Mouse (Mus musculus) cerebellum, postnatal 36 days (tissue): ENCODE measurements around the gene Tle2.

Source experiments
- DNase-seq, 2 experiments: peaks; one replicate each; pipeline ENCODE4 v3.0.0; 2021 to 2022; ENCODE audit warnings: mixed read lengths in 2 of 2

Tle2 gene

DNA sequence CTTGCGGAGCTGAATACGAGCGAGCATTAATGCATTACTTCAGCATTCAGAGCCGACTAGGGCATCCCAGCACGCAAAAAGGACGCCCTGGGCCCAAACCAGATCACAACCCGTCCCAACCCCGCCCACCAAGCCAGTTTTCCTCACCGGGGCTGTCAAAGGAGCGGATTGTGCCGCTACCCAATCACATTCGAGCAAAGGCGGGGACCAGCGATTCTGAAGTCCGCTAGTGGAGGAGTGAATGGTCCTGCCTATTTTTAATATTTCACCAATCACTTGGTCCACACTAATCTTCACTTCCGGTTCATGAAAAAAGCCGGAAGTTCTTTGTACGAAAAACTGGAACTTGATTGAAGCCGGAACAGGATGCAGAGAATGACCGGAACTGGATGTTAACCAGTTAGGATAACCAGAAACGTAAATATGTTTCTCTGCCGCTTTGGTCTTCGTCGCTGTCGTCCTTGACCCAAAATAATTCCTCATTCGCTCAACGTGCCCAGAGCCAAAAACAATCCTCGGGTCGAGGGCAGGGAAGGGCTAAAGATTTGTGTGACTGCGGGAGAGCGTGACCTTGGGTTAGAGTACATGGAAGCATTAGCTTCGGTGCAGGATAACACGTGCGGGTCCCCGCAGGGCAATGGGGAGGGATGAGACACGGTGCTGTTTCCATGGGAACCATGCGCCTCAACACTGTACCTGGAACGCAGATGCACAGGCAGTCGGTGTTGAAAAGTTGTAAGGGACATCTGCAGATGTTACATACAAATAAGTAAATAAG lies 31.8 kb downstream of the Tle2 start, which contains the start of gene BC025920:
Gene BC025920, plus strand, starts transcription at position 297 of the 778 bp plus-strand sequence.
- peak; percentile 92 to 93 for DNase-seq

DNA sequence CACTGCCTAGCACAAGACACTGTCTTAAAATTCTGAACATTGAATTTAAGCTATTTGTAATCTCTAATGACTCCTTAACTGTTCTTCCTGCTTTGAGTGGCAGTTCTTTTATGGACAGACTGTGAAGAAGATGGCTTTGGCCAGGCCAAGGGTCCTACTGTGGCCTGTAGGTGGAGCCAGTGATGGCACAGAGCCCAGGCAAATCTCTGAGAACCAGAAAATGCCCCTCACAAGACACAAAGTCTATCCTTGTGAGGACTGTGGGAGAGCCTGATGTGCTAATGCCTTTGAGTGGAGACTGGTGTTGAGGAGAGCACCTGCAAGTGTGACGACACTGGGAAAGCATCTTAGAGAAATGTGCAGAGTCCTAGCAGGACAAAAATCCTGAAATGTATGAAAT lies 33.9 kb downstream of the Tle2 start:
- no peak for DNase-seq

DNA sequence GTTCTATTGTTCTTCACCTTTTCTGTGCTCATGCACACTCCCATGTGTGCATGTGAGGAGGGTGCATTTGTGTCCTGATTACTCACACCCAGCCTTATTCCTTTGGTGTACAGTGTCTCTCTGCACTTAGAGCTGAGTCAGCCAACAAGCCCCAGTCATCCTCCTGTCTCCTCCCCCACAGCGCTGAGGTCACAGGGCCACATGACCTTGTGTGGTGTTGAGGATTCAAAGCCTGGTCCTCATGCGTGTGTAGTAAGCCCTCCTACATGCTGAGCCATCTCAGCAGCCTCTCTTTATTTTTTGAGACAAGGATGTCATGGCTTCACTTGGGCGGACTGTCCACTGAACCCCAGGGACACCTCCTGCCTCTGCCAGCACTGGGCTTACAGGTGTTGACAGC lies 38.4 kb downstream of the Tle2 start:
- no peak for DNase-seq

DNA sequence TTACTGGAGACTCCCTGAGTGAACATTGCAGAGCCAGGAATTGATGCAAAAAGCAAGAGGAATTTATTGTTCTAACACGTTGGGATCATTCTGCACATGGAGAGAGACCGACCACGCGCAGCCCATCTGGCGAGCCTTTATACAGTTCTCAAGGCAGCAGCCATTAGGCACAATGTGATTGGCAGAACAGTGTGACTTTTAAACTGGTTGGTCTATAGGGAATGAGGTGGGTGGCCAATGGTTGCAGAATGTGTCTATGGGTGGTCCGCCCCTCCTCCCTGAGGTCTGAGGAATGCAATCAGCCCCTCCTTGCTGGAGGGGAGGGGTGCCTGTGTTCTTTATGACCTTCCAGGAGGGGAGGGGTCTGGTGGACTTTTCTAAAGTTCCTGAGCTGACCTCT lies 41.1 kb downstream of the Tle2 start:
- no peak for DNase-seq

DNA sequence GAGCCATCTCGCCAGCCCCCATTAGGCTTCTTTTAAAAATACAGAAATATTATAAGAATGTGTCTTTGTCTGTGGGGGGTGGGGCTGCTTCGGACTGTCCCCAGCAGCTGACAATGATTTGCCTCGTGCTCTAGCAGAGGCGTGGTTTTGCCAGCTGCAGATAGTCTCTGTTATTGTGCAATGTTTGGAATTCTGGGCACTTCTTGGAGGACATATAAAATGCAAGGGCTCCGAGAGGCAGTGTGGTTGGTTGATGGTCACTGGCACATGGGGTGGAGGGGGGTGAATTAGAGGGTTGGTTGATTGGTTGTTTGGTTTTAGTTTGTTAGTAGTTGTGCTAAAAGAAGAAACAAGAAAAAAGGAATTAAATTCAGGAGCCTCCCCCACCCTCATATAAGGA lies 45.6 kb downstream of the Tle2 start:
- DNase-seq = no peak

DNA sequence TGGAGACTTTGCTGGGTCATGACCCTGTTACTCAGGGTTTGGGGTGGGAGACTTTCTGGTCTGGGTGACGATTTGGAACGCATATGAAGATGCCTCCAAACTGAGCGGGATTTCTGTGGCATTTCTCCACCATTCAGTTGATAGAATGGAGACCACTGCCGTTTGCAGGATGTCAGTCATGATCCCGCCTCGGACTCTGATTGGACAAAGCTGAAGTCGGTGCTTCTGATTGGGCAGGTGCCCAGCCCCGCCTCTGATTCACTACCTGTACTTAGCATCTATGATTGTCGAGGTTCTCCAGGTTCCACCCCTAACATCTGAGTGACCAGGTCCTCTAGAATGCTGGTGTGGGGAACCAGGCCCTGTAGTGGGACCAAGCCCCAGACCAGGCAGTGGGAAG lies 46.4 kb downstream of the Tle2 start:
- DNase-seq = no peak

DNA sequence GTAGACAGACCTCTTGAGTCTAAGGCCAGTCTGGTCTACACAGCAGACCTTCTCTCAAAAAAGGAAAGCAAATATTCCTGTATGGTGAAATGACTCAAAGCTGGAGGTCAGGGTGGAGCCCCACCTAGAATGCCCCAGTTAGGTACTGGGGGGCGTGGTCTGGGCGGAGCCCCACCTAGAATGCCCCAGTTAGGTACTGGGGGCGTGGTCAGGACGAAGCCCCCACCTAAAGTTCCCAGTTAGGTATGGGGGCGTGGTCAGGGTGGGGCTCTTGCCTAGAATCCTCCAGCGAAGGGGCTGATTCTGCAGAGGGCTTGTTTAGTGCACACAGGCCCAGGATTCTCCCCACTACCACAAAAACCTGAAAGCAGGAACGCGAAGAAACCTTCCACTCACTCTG lies 49.1 kb downstream of the Tle2 start:
- no peak for DNase-seq

DNA sequence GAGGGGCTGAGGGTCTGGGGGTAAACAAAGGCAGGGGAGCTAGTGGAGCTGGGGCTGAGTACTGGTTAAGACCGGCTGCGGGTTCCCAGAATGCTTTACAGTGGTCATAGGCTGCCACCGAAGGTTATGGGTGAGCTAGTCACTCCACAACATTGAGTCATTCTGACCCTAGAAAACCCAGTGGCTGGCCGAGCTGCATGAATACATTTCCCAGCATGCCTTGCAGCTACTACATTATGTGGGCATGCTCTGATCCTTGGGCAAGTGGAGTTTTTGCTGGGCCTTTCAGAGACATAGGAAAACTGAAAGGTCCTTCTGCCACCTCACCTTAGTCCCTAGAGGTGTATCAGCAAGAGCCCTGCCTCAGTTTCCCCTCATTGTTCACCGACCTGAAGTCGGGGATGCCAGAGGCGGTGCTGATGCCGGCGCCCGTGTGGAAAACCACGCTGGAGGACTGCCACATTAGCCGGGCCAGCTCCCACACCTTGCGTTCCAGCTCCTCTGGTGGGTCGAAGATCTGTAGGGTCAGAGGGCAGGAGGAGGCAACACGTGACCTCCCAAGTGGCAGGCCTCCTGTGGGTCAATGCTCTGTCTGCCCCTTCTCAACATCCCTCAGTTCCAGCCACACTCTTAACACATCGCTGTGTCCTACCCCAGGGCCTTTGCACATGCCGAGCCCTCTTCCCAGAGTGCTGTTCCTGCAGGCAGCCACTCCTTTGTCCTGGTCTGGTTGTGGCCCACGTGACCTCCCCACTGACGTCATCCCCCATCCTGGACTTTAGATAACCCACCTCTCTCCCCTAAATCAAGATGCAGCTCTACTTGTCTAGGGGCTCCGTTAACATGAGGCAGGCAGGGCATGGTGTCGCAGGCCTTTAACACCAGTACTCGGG lies 52.0 kb downstream of the Tle2 start:
- no peak for DNase-seq

DNA sequence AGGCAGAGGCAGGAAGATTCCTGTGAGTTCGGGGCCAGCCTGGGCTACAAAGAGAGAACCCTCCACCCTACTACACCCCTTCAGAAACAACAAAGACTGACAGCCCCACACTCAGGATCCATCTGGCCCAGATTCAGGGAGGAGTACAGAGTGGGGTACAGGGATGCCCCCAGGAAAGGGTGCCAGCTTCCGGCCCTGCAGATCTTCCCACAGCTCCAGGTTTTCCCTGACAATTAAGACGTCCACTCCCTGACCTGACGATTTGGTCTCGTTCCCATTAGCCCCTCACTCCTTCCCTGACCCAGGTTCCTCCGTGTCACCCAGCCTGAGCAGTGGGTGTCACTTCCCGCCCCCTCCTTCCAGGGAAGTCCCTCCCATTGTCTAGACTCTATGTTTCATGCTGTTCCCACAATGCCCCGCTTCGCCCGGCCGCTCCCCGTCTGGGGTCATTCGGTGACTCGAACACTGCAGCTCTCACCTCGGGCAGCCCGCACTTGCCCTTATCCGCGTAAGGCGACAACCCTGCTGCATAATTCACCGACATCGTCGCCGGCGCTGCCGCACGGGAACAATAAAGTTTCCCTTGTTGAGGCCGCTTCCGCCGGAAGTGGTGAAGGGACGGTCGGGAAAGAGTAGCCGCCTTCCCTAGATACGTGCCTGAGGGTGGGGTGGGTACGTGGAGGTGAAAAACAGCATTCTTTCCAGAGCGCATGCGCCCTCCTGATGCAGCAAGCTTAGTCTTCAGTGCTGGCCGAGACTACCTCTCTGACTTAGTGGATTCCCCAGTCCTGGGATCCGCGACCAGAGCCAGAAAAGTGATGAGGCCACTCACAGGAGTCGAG lies 52.9 kb downstream of the Tle2 start, which contains the start of gene Sirt6:
Gene Sirt6, minus strand, starts transcription at position 804 of the 842 bp plus-strand sequence.
- peak; percentile 93 to 94 for DNase-seq

DNA sequence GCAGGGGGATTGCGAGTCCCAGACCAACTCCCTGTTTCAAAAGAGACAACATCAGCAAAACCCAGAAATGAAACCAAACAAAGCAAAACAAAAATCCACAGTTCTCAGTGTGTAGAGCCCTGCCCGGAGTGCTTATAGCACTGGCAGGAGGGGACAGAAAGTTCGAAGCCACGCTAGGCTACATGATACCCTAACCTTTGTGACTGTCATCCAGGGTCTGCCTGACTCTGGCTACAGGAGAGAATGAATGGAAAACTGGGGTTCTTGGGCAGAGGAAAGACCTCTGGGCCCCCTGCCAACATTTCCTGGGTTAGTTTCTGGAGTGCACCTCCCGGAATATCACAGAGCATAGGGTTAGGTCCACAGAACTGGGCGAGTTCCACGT lies 53.5 kb downstream of the Tle2 start:
- DNase-seq = peak; percentile 37 to 56

DNA sequence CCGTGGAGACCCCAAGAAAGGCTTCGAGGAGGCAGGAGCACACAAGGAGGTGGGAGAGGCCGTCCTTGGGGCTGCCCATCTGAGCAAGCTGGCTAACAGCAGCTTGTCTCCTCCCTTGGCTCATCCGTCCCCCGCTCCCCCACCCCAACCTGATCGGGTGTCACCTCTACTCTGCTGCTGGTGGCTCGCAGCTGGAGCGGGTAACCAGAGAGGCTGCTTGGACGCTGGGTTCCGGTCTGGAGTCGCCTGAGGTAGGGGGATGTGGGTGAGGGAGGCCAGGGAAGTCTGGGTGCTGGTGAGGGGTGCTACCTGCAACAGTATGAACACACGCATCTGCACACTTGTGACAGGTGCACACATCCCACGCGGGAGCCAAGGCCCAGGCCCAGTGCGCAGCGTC lies 54.0 kb downstream of the Tle2 start, which contains the start of gene Ankrd24:
Gene Ankrd24, plus strand, starts transcription at position 151 of the 400 bp plus-strand sequence.
- no peak for DNase-seq

DNA sequence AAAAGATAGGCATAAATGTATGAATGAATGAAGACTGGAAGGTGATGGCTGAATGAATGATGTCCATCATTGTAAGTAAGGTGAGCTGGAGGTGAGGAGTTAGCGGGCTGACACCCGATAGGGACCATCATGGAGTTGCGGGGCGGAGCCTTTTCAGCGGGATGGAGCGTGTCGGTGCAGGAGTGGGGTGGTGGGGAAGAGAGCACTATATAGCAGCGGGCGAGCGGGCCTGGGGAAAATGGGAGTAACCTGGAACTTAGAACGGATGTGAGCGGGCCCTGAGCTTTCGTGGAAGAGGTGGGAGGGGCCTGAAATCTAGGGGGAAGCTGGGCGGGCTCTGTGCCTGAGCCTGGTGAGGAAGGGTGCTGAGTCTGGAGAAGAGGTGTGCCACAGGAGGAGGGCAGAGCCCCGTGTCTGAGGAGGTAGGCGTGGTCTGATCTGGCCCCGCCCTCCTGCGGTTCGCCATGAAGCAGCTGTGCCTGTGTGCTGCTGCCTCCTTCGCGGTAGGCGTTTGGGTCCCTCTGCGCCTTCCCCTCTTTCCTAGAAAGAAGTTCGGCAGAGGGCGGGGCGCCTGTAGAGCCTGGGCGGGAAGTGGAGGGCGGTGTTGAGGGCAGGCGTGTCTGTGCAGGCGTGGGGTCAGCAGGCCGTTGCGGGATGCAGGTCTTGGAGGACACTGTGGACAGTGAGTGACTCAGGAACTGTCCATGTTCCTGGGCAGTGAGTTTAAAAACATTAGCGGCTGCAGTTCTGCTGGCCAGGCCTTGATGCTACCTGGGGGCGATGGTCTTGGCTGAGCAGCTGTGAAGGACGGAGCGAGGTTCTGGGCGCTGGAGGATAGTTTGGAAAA lies 59.1 kb downstream of the Tle2 start:
- DNase-seq = peak; percentile 69 to 80

DNA sequence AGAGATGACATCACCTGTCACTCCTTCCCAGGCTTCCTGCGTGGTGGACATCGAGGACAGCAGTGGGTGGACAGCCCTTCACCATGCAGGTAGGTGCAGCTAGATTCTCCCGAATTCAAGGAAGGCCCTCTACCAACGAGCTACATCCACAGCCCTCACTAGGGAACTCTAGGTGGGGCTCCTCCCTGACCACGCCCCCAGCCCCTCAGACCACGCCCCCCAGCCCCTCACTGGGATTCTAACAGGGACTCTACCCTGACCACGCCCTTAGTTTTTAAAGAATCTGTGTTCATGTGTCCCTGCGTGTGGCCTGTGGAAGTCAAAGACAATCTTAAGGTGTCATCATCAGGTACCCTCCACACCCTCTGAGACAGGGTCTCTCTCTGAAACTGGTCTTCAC lies 62.0 kb downstream of the Tle2 start:
- no peak for DNase-seq

DNA sequence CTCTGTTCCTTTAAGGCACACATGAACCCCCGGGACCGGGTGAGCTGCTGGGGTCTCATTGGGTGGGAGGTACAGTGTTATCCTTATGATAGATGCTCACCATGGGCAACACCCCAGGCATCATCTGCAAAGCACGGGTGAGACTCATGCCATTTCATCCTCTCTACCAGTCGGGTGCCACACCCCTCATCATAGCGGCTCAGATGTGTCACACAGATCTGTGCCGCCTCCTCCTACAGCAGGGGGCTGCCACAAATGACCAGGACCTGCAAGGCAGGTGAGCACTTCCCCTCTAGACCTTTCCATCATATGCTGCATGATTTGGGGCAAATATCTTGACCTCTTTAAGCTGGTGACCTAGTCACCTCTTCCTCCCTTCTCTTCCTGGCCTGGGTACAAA lies 63.7 kb downstream of the Tle2 start:
- DNase-seq = no peak
